Mouse (Mus musculus): ENCODE data around the gene Slc2a4. TPM values are rescaled to one million over a fixed set of nuclear protein-coding genes. Genes with fewer than 3 reads are reported as not detected.
A peak's percentile ranks its signal among the peaks of the same experiment; 100 is the strongest.

Slc2a4 gene
- total RNA-seq, 2 experiments from 2014 or later = 3.4 to 3.5 TPM

DNA sequence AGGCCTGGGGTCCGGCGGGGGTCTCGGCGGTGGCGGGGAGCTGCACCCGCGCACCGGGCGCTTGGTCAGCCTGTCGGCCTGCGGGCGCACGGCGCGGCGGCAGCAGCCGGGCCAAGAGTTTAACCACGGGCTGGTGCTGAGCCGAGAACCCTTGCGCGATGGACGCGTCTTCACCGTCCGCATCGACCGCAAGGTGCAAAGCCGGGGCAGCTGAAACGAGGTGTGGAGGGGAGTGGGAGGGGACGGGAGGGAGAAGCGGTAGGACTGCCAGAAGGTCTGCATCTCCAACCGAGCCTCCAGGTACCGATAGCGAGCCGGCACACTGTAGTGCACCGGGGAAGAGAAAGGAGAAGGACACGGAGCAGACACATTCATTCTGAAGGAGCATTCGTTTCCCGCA lies 46.0 kb downstream of the Slc2a4 start:
- no peak for DNase-seq (ENCODE audit: low spot score in 2 of 2)

- peak; percentile 97 to 99 for DNase-seq (ENCODE audit: low spot score in 2 of 2)
Measured at GRCm38 (mm10) chr11:69901406-69901846, 46.6 kb downstream of the Slc2a4 start.

DNA sequence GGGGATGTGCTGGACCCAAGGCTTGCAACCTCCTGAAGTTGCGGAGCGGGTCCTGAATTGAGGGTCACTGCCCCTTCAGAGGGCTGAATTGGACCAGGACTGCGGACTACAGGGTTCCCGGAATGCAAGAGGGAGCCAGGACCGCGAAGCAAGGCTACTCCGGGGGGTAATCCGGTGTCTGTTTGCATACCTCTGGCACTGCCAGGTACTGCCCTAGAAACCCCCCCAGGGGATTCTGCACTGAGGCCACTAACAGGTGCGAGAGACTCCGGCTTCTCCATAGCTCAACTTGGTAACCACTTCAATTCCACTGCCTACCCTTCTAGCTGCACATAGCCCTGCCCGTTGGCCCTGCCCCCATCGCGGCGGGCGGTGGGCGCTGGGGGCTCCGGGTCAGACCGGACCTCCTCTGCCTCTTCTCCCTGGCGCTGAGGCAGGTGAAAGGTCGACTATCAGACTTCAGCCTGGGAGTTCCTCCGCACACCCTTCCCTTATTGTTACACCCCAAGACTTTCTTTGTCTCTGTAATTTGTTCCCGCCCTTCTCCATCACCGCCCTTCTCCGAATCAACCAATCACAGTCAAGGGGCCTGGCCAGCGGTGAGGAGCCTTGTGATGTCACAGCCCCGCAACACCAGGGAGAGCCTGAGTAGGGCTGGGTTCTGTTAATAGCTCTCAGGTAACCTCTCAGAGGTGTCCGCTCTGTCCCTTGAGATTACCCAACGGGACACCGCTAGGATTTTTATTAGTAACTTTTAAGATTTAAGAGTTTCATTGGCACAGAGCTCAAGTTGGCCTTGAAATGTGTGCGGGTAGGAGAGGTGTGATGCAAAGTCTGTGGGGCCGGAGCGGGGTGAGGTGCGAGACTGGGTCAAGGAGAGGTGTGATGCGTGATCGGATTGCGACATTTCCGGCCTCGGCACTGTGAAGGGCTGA lies 47.2 kb downstream of the Slc2a4 start, which contains the start of the genes 2810408A11Rik and Neurl4:
2810408A11Rik (minus strand) TSS at position 517 of the 935 bp plus-strand sequence.
Neurl4 (plus strand) TSS at position 602 of the 935 bp plus-strand sequence.
- DNase-seq (ENCODE audit: low spot score in 2 of 2) = peak; percentile 86 to 90

DNA sequence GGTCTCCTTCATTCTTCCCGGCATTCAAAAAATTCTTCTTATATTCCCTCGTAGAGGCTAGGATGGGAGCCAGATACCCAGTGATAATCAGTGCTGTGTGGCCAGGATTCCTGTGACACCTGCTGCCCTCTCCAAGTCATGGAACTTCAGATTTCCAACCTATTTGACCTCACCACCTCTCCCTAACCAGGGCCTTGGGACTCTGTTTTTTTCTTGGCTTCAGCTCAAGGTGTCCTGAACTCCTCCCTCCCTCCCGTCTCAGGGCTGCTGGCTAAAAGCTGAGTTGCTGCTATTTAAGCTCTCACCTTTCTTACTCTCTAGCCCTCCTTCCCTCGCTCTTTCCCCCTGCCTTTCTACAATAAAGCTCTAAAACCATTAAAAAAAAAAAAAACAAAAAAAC lies 48.1 kb downstream of the Slc2a4 start:
- DNase-seq (ENCODE audit: low spot score in 2 of 2) = no peak

GRCm38 (mm10) chr11:69895291-69895690 lies 52.7 kb downstream of the Slc2a4 start, which contains the start of gene Acap1:
Gene Acap1 (minus strand): TSS chr11:69895539.
- no peak for DNase-seq (ENCODE audit: low spot score in 2 of 2)

GRCm38 (mm10) chr11:69894671-69895070 lies 53.3 kb downstream of the Slc2a4 start:
- no peak for DNase-seq (ENCODE audit: low spot score in 2 of 2)

Small RNA genes lying within 50 kb of the gene (microRNA-seq; reads per million reads assigned to microRNA genes)
- gene Gm44349 = 0 reads per million in 2 experiments

Other genes starting within 250 kb of the Slc2a4 start
- 10 to 100 TPM; 55.6 to 55.9 TPM for gene Polr2a, start 189.6 kb downstream of the Slc2a4 start, total RNA-seq (2021)
- gene Slc35g3, start 186.2 kb downstream of the Slc2a4 start, total RNA-seq (2021) = not detected
- gene Zbtb4, start 182.3 kb downstream of the Slc2a4 start, total RNA-seq (2021) = 100 to 1,000 TPM; 147 to 152 TPM
- 1 to 10 TPM in 1 of 2 experiments, under 1 TPM in 1; 0.52 to 1.0 TPM for gene Chrnb1, start 152.2 kb downstream of the Slc2a4 start, total RNA-seq (2021)
- gene Fgf11, start 146.3 kb downstream of the Slc2a4 start, total RNA-seq (2021) = 10 to 100 TPM; 27.4 to 27.6 TPM
- not detected for gene Tmem102, start 142.6 kb downstream of the Slc2a4 start, total RNA-seq (2021)
- gene Gm39566, start 132.9 kb downstream of the Slc2a4 start, total RNA-seq (2021) = not detected
- gene Spem2, start 129.7 kb downstream of the Slc2a4 start, total RNA-seq (2021) = not detected
- gene Spem1, start 126.0 kb downstream of the Slc2a4 start, total RNA-seq (2021) = under 1 TPM in 1 of 2 experiments, not detected in 1; 0.62 TPM
- gene Nlgn2, start 110.4 kb downstream of the Slc2a4 start, total RNA-seq (2021) = 100 to 1,000 TPM; 191 to 196 TPM
- 100 to 1,000 TPM; 110 to 117 TPM for gene Tmem256, start 109.7 kb downstream of the Slc2a4 start, total RNA-seq (2021)
- gene Plscr3, start 101.8 kb downstream of the Slc2a4 start, total RNA-seq (2021) = 10 to 100 TPM; 15.9 to 16.1 TPM
- gene Tnk1, start 89.5 kb downstream of the Slc2a4 start, total RNA-seq (2021) = not detected
- not detected for gene Tmem95, start 70.2 kb downstream of the Slc2a4 start, total RNA-seq (2021)
- gene Kctd11, start 66.8 kb downstream of the Slc2a4 start, total RNA-seq (2021) = 1 to 10 TPM; 1.3 to 1.4 TPM
- not detected for gene Acap1, start 52.6 kb downstream of the Slc2a4 start, total RNA-seq (2021)
- under 1 TPM; 0.17 to 0.58 TPM for gene 2810408A11Rik, start 47.2 kb downstream of the Slc2a4 start, total RNA-seq (2021)
- gene Neurl4, start 47.1 kb downstream of the Slc2a4 start, total RNA-seq (2021) = 100 to 1,000 TPM; 108 to 114 TPM
- gene Gps2, start 34.3 kb downstream of the Slc2a4 start, total RNA-seq (2021) = 10 to 100 TPM; 35.7 to 36.1 TPM
- gene Eif5a, start 26.2 kb downstream of the Slc2a4 start, total RNA-seq (2021) = 100 to 1,000 TPM; 438 to 463 TPM
- gene Ybx2, start 12.4 kb downstream of the Slc2a4 start, total RNA-seq (2021) = 1 to 10 TPM; 8.7 to 9.2 TPM
- gene Cldn7, start 16.6 kb upstream of the Slc2a4 start, total RNA-seq (2021) = not detected
- 100 to 1,000 TPM; 110 to 111 TPM for gene Ctdnep1, start 33.0 kb upstream of the Slc2a4 start, total RNA-seq (2021)
- gene Elp5, start 34.3 kb upstream of the Slc2a4 start, total RNA-seq (2021) = 10 to 100 TPM; 76.7 to 80.1 TPM
- gene Gabarap, start 43.0 kb upstream of the Slc2a4 start, total RNA-seq (2021) = 100 to 1,000 TPM; 238 to 240 TPM
- gene Phf23, start 47.6 kb upstream of the Slc2a4 start, total RNA-seq (2021) = 10 to 100 TPM; 50.3 TPM
- 10 to 100 TPM; 33.0 to 38.7 TPM for gene Dvl2, start 52.4 kb upstream of the Slc2a4 start, total RNA-seq (2021)
- 10 to 100 TPM; 56.4 to 67.1 TPM for gene Acadvl, start 67.2 kb upstream of the Slc2a4 start, total RNA-seq (2021)
- 100 to 1,000 TPM; 846 to 862 TPM for gene Dlg4, start 68.8 kb upstream of the Slc2a4 start, total RNA-seq (2021)
- gene Asgr1, start 105.9 kb upstream of the Slc2a4 start, total RNA-seq (2021) = under 1 TPM; 0.84 to 0.99 TPM
- not detected for gene Asgr2, start 144.5 kb upstream of the Slc2a4 start, total RNA-seq (2021)
- gene Mgl2, start 182.1 kb upstream of the Slc2a4 start, total RNA-seq (2021) = under 1 TPM; 0.45 to 0.66 TPM
- gene Clec10a, start 208.0 kb upstream of the Slc2a4 start, total RNA-seq (2021) = under 1 TPM; 0.71 to 0.92 TPM